Mouse (Mus musculus): ENCODE measurements around the gene Nkg7.
A peak's percentile ranks its signal among the peaks of the same experiment; 100 is the strongest.

Gene Nkg7

GRCm38 (mm10) chr7:43447801-43448200 lies 10.9 kb downstream of the Nkg7 start:
- no peak for DNase-seq (ENCODE audit: low read depth, low spot score)

GRCm38 (mm10) chr7:43448246-43448645 lies 11.4 kb downstream of the Nkg7 start:
- no peak for DNase-seq (ENCODE audit: low read depth, low spot score)

- DNase-seq (ENCODE audit: low read depth, low spot score) = no peak
Observed at GRCm38 (mm10) chr7:43449811-43450210, 12.9 kb downstream of the Nkg7 start.

GRCm38 (mm10) chr7:43451726-43452125 lies 14.9 kb downstream of the Nkg7 start:
- DNase-seq (ENCODE audit: low read depth, low spot score) = peak; percentile 26

- peak; percentile 82 for DNase-seq (ENCODE audit: low read depth, low spot score)
Observed at GRCm38 (mm10) chr7:43452609-43453008, 15.7 kb downstream of the Nkg7 start.

- DNase-seq (ENCODE audit: low read depth, low spot score) = no peak
Observed at GRCm38 (mm10) chr7:43453599-43454355, 16.9 kb downstream of the Nkg7 start.

- no peak for DNase-seq (ENCODE audit: low read depth, low spot score)
Observed at GRCm38 (mm10) chr7:43454371-43454770, 17.5 kb downstream of the Nkg7 start.

GRCm38 (mm10) chr7:43462851-43463250 lies 26.0 kb downstream of the Nkg7 start, which contains the start of gene Vsig10l:
Gene Vsig10l, plus strand, starts transcription at chr7:43463151.
- DNase-seq (ENCODE audit: low read depth, low spot score) = no peak

GRCm38 (mm10) chr7:43463976-43464375 lies 27.1 kb downstream of the Nkg7 start:
- DNase-seq (ENCODE audit: low read depth, low spot score) = no peak

GRCm38 (mm10) chr7:43464864-43465343 lies 28.0 kb downstream of the Nkg7 start:
- peak; percentile 45 for DNase-seq (ENCODE audit: low read depth, low spot score)

GRCm38 (mm10) chr7:43465344-43466098 lies 28.6 kb downstream of the Nkg7 start:
- peak; percentile 97 for DNase-seq (ENCODE audit: low read depth, low spot score)

GRCm38 (mm10) chr7:43466099-43466694 lies 29.3 kb downstream of the Nkg7 start:
- DNase-seq (ENCODE audit: low read depth, low spot score) = peak; percentile 96

GRCm38 (mm10) chr7:43470373-43470772 lies 33.5 kb downstream of the Nkg7 start:
- DNase-seq (ENCODE audit: low read depth, low spot score) = peak; percentile 73

- peak; percentile 88 for DNase-seq (ENCODE audit: low read depth, low spot score)
Observed at GRCm38 (mm10) chr7:43475706-43476105, 38.8 kb downstream of the Nkg7 start.

- peak; percentile 29 for DNase-seq (ENCODE audit: low read depth, low spot score)
Observed at GRCm38 (mm10) chr7:43476376-43476775, 39.5 kb downstream of the Nkg7 start.

GRCm38 (mm10) chr7:43481191-43481590 lies 44.3 kb downstream of the Nkg7 start:
- no peak for DNase-seq (ENCODE audit: low read depth, low spot score)

- no peak for DNase-seq (ENCODE audit: low read depth, low spot score)
Observed at GRCm38 (mm10) chr7:43482090-43482716, 45.3 kb downstream of the Nkg7 start.

- peak; percentile 51 for DNase-seq (ENCODE audit: low read depth, low spot score)
Observed at GRCm38 (mm10) chr7:43483236-43483635, 46.4 kb downstream of the Nkg7 start.

All from ZHBTc4 (cell line).